Mouse (Mus musculus) kidney, embryonic 16.5 days (tissue): ENCODE measurements at regions not wholly inside any gene's neighbourhood (a gene's known extent, or its start where the extent isn't known, plus 50 kb on each side); places are given as distances from the start of the nearest gene placed in this dataset.

ENCODE experiments used
- ATAC-seq: fragments of 200-750 bp; cut with Nextera tagmentation; 2 replicates; pipeline ENCODE4 v1.8.0; 2017; ENCODE audit warnings: moderate TSS enrichment; ENCODE audit not compliant: low FRiP score, low TSS enrichment
- H3K27ac ChIP-seq: fragments of 300-500 bp; sonication (generic); 2 replicates; pipeline ENCODE4 v1.5.1; 2014; ENCODE audit warnings: low read length
- H3K27me3 ChIP-seq: fragments of 300-500 bp; sonication (generic); 2 replicates; pipeline ENCODE4 v1.6.1; 2014; ENCODE audit warnings: low read length, control low read depth, mixed read lengths; ENCODE audit not compliant: insufficient read depth
- H3K36me3 ChIP-seq: fragments of 300-500 bp; sonication (generic); 2 replicates; pipeline ENCODE4 v1.6.1; 2014; ENCODE audit warnings: low read length, control low read depth, mixed read lengths; ENCODE audit not compliant: insufficient read depth
- H3K4me1 ChIP-seq: fragments of 300-500 bp; sonication (generic); 2 replicates; pipeline ENCODE4 v1.6.1; 2014; ENCODE audit warnings: low read length, control low read depth, mixed read lengths; ENCODE audit not compliant: insufficient read depth
- H3K4me2 ChIP-seq: fragments of 300-500 bp; sonication (generic); replicated peaks from 2 replicates; pipeline ENCODE4 v1.6.1; 2014; ENCODE audit warnings: low read depth, low read length
- H3K4me3 ChIP-seq: fragments of 300-500 bp; sonication (generic); 2 replicates; pipeline ENCODE4 v1.5.1; 2014; ENCODE audit warnings: mild to moderate bottlenecking, low read length
- H3K9ac ChIP-seq: fragments of 300-500 bp; sonication (generic); replicated peaks from 2 replicates; pipeline ENCODE4 v1.6.1; 2014; ENCODE audit warnings: low read length
- H3K9me3 ChIP-seq: fragments of 300-500 bp; sonication (generic); 2 replicates; pipeline ENCODE4 v1.6.1; 2016; ENCODE audit warnings: low read length, control low read depth
- WGBS: fragments of 180-500 bp; shearing (Covaris S2); extraction: QIAGEN DNeasy Blood & Tissue Kit; methylation state at CpG from one replicate; pipeline ENCODE4 v1.1.7; 2014; 5-methylcytosine and 5-hydroxymethylcytosine counted together

GRCm38 (mm10) chr2:9574651-9575050 lies 306.4 kb upstream of the 4930412O13Rik start:
- peak; percentile 46; the same call in 1 of the 2 replicates for ATAC-seq
- 0 out of 2 replicates have a peak overlapping the region, but pooled peaks have one; percentile 16 for H3K27ac ChIP-seq
- 75% methylated on average over 5 of the region's 5 CpGs for WGBS

GRCm38 (mm10) chr2:9577868-9578267 lies 303.2 kb upstream of the 4930412O13Rik start:
- 58% methylated on average over 4 of the region's 4 CpGs for WGBS
- Histone ChIP-seq H3K4me1 (peaks cover 16% of the 10 kb centered on the region), H3K27me3 (no peaks in the 10 kb centered on the region), H3K4me2 (no peak overlapping the region), H3K9ac (no peak overlapping the region), H3K9me3 (no peaks in the 10 kb centered on the region), H3K4me3 (no peak overlapping the region), H3K27ac (no peak overlapping the region), H3K36me3 (no peaks in the 10 kb centered on the region)
- ATAC-seq: no peak

More at GRCm38 (mm10) chr2:9574651-9575050, 306.4 kb upstream of the 4930412O13Rik start:
- Histone ChIP-seq H3K9me3 (no peaks in the 10 kb centered on the region), H3K9ac (no peak overlapping the region), H3K4me3 (no peak overlapping the region), H3K4me1 (peaks cover 13% of the 10 kb centered on the region; the same call in 1 of the 2 replicates), H3K4me2 (no peak overlapping the region), H3K27me3 (no peaks in the 10 kb centered on the region), H3K36me3 (no peaks in the 10 kb centered on the region)

GRCm38 (mm10) chr2:9587389-9587788 lies 293.7 kb upstream of the 4930412O13Rik start:
- H3K9me3 ChIP-seq: no peaks in the 10 kb centered on the region
- no peak for ATAC-seq
- 90% methylated on average over 3 of the region's 3 CpGs for WGBS
- no peaks in the 10 kb centered on the region for H3K36me3 ChIP-seq
- H3K4me3 ChIP-seq: no peak overlapping the region
- no peak overlapping the region for H3K27ac ChIP-seq
- H3K4me2 ChIP-seq: no peak overlapping the region
- no peak overlapping the region for H3K9ac ChIP-seq
- no peaks in the 10 kb centered on the region for H3K4me1 ChIP-seq
- no peaks in the 10 kb centered on the region for H3K27me3 ChIP-seq

GRCm38 (mm10) chr2:9589200-9589599 lies 291.9 kb upstream of the 4930412O13Rik start:
- ATAC-seq: no peak
- no peak overlapping the region for H3K9ac ChIP-seq

GRCm38 (mm10) chr2:9592531-9592930 lies 288.5 kb upstream of the 4930412O13Rik start:
- H3K36me3 ChIP-seq: no peaks in the 10 kb centered on the region
- no peak overlapping the region for H3K9ac ChIP-seq
- 80% methylated on average over 1 of the region's 1 CpGs for WGBS
- H3K4me3 ChIP-seq: no peak overlapping the region
- no peaks in the 10 kb centered on the region for H3K4me1 ChIP-seq
- ATAC-seq: no peak
- no peak overlapping the region for H3K27ac ChIP-seq
- H3K27me3 ChIP-seq: no peaks in the 10 kb centered on the region
- no peaks in the 10 kb centered on the region for H3K9me3 ChIP-seq
- H3K4me2 ChIP-seq: no peak overlapping the region

More at GRCm38 (mm10) chr2:9589200-9589599, 291.9 kb upstream of the 4930412O13Rik start:
- Histone ChIP-seq H3K27me3 (no peaks in the 10 kb centered on the region), H3K4me2 (no peak overlapping the region), H3K27ac (no peak overlapping the region), H3K36me3 (no peaks in the 10 kb centered on the region), H3K4me3 (no peak overlapping the region), H3K4me1 (no peaks in the 10 kb centered on the region), H3K9me3 (no peaks in the 10 kb centered on the region)

GRCm38 (mm10) chr2:9593931-9594330 lies 287.1 kb upstream of the 4930412O13Rik start:
- H3K27ac ChIP-seq: no peak overlapping the region
- no peaks in the 10 kb centered on the region for H3K4me1 ChIP-seq
- H3K4me2 ChIP-seq: no peak overlapping the region
- H3K27me3 ChIP-seq: no peaks in the 10 kb centered on the region
- no peak overlapping the region for H3K9ac ChIP-seq
- no peaks in the 10 kb centered on the region for H3K36me3 ChIP-seq
- H3K9me3 ChIP-seq: no peaks in the 10 kb centered on the region
- no peak for ATAC-seq
- no peak overlapping the region for H3K4me3 ChIP-seq
- WGBS: 50% methylated on average over 10 of the region's 10 CpGs

GRCm38 (mm10) chr2:9595236-9595850 lies 285.7 kb upstream of the 4930412O13Rik start:
- no peak for ATAC-seq
- 78% methylated on average over 8 of the region's 8 CpGs for WGBS

GRCm38 (mm10) chr2:9596135-9596534 lies 284.9 kb upstream of the 4930412O13Rik start:
- Histone ChIP-seq H3K4me2 (no peak overlapping the region), H3K4me3 (no peak overlapping the region), H3K4me1 (no peaks in the 10 kb centered on the region), H3K36me3 (no peaks in the 10 kb centered on the region), H3K27me3 (no peaks in the 10 kb centered on the region), H3K9ac (no peak overlapping the region), H3K27ac (no peak overlapping the region), H3K9me3 (no peaks in the 10 kb centered on the region)
- 74% methylated on average over 12 of the region's 12 CpGs for WGBS
- ATAC-seq: no peak

More at GRCm38 (mm10) chr2:9595236-9595850, 285.7 kb upstream of the 4930412O13Rik start:
- no peaks in the 10 kb centered on the region for H3K9me3 ChIP-seq
- no peak overlapping the region for H3K9ac ChIP-seq
- no peak overlapping the region for H3K4me2 ChIP-seq
- H3K36me3 ChIP-seq: no peaks in the 10 kb centered on the region
- H3K4me1 ChIP-seq: no peaks in the 10 kb centered on the region
- H3K27ac ChIP-seq: no peak overlapping the region
- no peak overlapping the region for H3K4me3 ChIP-seq
- H3K27me3 ChIP-seq: no peaks in the 10 kb centered on the region

- H3K9me3 ChIP-seq: no peaks in the 10 kb centered on the region
- H3K27ac ChIP-seq: no peak overlapping the region
- ATAC-seq: no peak
- WGBS: 79% methylated on average over 6 of the region's 6 CpGs
- no peaks in the 10 kb centered on the region for H3K4me1 ChIP-seq
- H3K4me2 ChIP-seq: no peak overlapping the region
- H3K9ac ChIP-seq: no peak overlapping the region
- H3K4me3 ChIP-seq: no peak overlapping the region
- H3K27me3 ChIP-seq: no peaks in the 10 kb centered on the region
- H3K36me3 ChIP-seq: no peaks in the 10 kb centered on the region
Measured at GRCm38 (mm10) chr2:9604984-9605383, 276.1 kb upstream of the 4930412O13Rik start.

- no peaks in the 10 kb centered on the region for H3K9me3 ChIP-seq
- H3K4me1 ChIP-seq: no peaks in the 10 kb centered on the region
- no peak overlapping the region for H3K9ac ChIP-seq
- no peak overlapping the region for H3K27ac ChIP-seq
- H3K27me3 ChIP-seq: no peaks in the 10 kb centered on the region
- ATAC-seq: no peak
- no peak overlapping the region for H3K4me2 ChIP-seq
- WGBS: 84% methylated on average over 2 of the region's 2 CpGs
- no peak overlapping the region for H3K4me3 ChIP-seq
- no peaks in the 10 kb centered on the region for H3K36me3 ChIP-seq
Measured at GRCm38 (mm10) chr2:9607547-9607946, 273.5 kb upstream of the 4930412O13Rik start.
